Mouse (Mus musculus) cortical plate, adult 2 months (tissue): ENCODE measurements at regions not wholly inside any gene's neighbourhood (a gene's known extent, or its start where the extent isn't known, plus 50 kb on each side); places are given as distances from the start of the nearest gene placed in this dataset.
"Not testable (repeated sequence)": the region's sequence is repeated elsewhere in the genome, so short reads cannot be mapped to it uniquely, and the experiment has no call there.

ENCODE experiments used
- H3K27ac ChIP-seq: fragments of 200-500 bp; 2 replicates; pipeline ENCODE4 v1.5.1; 2012; ENCODE audit warnings: low read length, control low read depth, inconsistent platforms; ENCODE audit not compliant: insufficient read depth
- H3K4me1 ChIP-seq: fragments of 200-500 bp; 2 replicates; pipeline ENCODE4 v1.6.1; 2011; ENCODE audit warnings: low read length; ENCODE audit not compliant: control insufficient read depth, insufficient read depth
- H3K4me3 ChIP-seq: fragments of 200-500 bp; 2 replicates; pipeline ENCODE4 v1.5.1; 2011; ENCODE audit warnings: mild to moderate bottlenecking, low read length, control low read depth; ENCODE audit not compliant: insufficient read depth
- CTCF ChIP-seq: fragments of 200-500 bp; IDR thresholded peaks from 2 replicates; pipeline ENCODE4 v1.5.1; 2011; ENCODE audit warnings: mild to moderate bottlenecking, control low read depth, low read length; ENCODE audit not compliant: insufficient read depth; ENCODE audit errors: extremely low read depth
- POLR2A ChIP-seq: fragments of 200-500 bp; IDR thresholded peaks from 2 replicates; pipeline ENCODE4 v1.6.1; 2011; ENCODE audit warnings: mild to moderate bottlenecking, low read length, control low read depth; ENCODE audit not compliant: insufficient read depth; ENCODE audit errors: extremely low read depth

- not testable (repeated sequence) for H3K27ac ChIP-seq, H3K4me3 ChIP-seq, H3K4me1 ChIP-seq
Observed at GRCm38 (mm10) chr3:29024851-29025250, 57.0 kb upstream of the Egfem1 start.

DNA sequence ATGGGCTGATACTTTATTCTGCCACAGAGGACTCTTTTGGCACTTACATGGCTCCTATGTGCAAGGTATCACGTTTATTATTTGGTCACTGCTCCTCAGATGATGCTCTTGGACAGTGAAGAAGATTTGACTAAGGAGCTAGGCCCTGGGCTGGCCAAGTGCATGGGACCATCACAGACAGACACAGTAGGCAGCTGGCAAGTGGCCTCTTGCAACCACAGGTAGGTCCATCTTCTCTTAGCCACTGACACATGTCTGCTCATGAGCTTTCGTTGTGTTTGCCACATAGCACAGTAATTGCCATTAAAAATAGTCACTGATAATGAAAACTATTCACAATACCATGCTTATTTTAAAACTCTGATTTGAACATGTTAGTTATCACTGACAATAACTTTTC is 54.1 kb upstream of the Egfem1 start:
- Histone ChIP-seq H3K4me3 (no peak overlapping the region), H3K4me1 (no peaks in the 10 kb centered on the region), H3K27ac (no peak overlapping the region)
- TF ChIP-seq POLR2A: no peak
- no peak for TF ChIP-seq CTCF

- TF ChIP-seq CTCF (no peak), POLR2A (no peak)
- Histone ChIP-seq H3K4me1 (no peaks in the 10 kb centered on the region), H3K27ac (no peak overlapping the region), H3K4me3 (no peak overlapping the region)
Observed at GRCm38 (mm10) chr3:29030791-29031190, 51.0 kb upstream of the Egfem1 start.

DNA sequence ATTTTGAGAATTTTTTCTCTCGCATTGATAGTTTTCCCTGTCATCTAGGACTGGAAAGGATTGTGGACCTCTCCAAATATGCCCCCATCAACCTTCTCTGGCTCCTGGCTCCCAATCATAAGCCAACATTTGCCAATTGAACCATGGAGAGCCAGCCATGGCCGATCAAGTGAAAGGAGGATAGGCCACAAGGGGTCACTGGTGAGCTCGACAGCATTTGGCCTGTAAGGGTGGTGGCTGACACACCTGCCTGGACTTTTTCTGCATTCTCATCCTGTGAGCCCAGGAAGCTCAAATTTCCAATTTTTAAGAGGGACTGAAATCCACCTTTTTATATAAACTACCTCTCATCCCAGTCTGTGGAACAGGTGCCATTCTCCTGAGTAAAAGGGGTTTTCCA is 50.0 kb upstream of the Egfem1 start:
- Histone ChIP-seq H3K4me3 (no peak overlapping the region), H3K27ac (no peak overlapping the region), H3K4me1 (no peaks in the 10 kb centered on the region)
- TF ChIP-seq POLR2A: no peak
- peak; percentile 38 for TF ChIP-seq CTCF
